Mouse (Mus musculus): ENCODE results near the gene Phf7. TPM values are rescaled to one million over a fixed set of nuclear protein-coding genes. Genes with fewer than 3 reads are reported as not detected.

The Phf7 gene
- polyA plus RNA-seq, 1 experiment from 2014 or later: 12.4 TPM

DNA sequence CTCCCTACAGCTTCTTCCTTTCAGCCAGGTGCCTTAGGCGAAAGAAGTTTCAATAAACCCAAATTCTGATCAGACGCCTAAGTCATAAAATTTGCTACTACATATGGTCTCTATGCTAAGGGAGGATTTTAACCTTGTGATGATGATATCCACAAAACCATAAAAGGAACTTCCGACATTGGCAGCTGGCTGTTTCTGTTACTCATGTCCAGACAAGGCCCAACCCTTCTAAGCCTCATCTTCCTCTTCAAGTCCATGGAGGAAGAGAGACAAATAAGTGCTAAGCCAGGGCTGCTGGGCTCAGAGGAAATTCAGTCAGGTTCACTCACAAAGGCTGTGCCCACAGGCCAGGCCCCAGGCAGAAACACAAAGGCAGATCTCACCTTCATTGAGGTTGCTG lies 61.8 kb downstream of the Phf7 start:
- Histone ChIP-seq H3K9ac (no peak overlapping the region), H3K4me1 (peaks cover 4% of the 10 kb centered on the region; the same call in 1 of the 2 replicates), H3K4me3 (no peak overlapping the region), H3K9me3 (no peaks in the 10 kb centered on the region), H3K36me3 (peaks cover 97% of the 10 kb centered on the region), H3K4me2 (replicated peaks) (no peak overlapping the region), H3K27ac (no peak overlapping the region), H3K27me3 (replicated peaks) (no peaks in the 10 kb centered on the region)
- no peak for ATAC-seq (ENCODE audit: low FRiP score, low read depth)
- 93% methylated on average over 3 of the region's 3 CpGs for WGBS

DNA sequence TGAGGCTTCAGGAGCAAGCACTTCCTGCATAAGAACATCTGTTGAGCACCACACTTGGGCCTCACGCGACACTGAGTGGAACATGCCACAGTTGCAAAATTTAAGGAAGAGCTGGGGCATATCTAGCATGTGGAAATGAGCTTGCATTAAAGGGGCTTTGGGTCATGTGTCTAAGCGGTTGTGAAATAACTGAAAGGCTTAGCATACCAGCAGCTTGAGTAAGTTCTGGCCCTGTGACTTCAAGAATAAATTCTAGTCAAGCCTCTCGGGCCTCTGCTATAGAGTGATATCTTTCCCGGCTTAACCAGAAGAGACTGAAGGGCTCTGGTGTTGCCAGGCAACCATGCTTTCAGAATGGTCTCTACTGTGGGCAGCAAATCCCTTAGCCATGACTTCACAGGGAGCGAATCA lies 62.3 kb downstream of the Phf7 start:
- Histone ChIP-seq H3K4me2 (replicated peaks) (no peak overlapping the region), H3K4me1 (peaks cover 4% of the 10 kb centered on the region; the same call in 1 of the 2 replicates), H3K9ac (no peak overlapping the region), H3K36me3 (peaks cover 99% of the 10 kb centered on the region), H3K27me3 (replicated peaks) (no peaks in the 10 kb centered on the region), H3K4me3 (no peak overlapping the region), H3K27ac (no peak overlapping the region), H3K9me3 (no peaks in the 10 kb centered on the region)
- no peak for ATAC-seq (ENCODE audit: low FRiP score, low read depth)
- WGBS: 65% methylated on average over 6 of the region's 6 CpGs

Other genes starting within 250 kb of the Phf7 start
- gene Glt8d1, start 249.9 kb downstream of the Phf7 start, polyA plus RNA-seq (2016; fragmentation: Nextera tagmentation; extraction: Ambion mirVana): 59.0 and 65.4 TPM in 2 replicates
- 299 and 309 TPM in 2 replicates for gene Spcs1, start 249.6 kb downstream of the Phf7 start, polyA plus RNA-seq (2016; fragmentation: Nextera tagmentation; extraction: Ambion mirVana)
- gene Pbrm1, start 232.2 kb downstream of the Phf7 start, polyA plus RNA-seq (2016; fragmentation: Nextera tagmentation; extraction: Ambion mirVana): 179 and 184 TPM in 2 replicates
- gene Gnl3, start 232.2 kb downstream of the Phf7 start, polyA plus RNA-seq (2016; fragmentation: Nextera tagmentation; extraction: Ambion mirVana): 68.0 and 79.4 TPM in 2 replicates
- 79.5 and 80.5 TPM in 2 replicates for gene Smim4, start 122.4 kb downstream of the Phf7 start, polyA plus RNA-seq (2016; fragmentation: Nextera tagmentation; extraction: Ambion mirVana)
- gene Nt5dc2, start 120.3 kb downstream of the Phf7 start, polyA plus RNA-seq (2016; fragmentation: Nextera tagmentation; extraction: Ambion mirVana): 437 and 462 TPM in 2 replicates
- 26.0 and 27.3 TPM in 2 replicates for gene Stab1, start 82.7 kb downstream of the Phf7 start, polyA plus RNA-seq (2016; fragmentation: Nextera tagmentation; extraction: Ambion mirVana)
- gene Tnnc1, start 43.0 kb downstream of the Phf7 start, polyA plus RNA-seq (2016; fragmentation: Nextera tagmentation; extraction: Ambion mirVana): 44.2 and 62.0 TPM in 2 replicates
- 419 and 436 TPM in 2 replicates for gene Nisch, start 34.4 kb downstream of the Phf7 start, polyA plus RNA-seq (2016; fragmentation: Nextera tagmentation; extraction: Ambion mirVana)
- 1.6 and 1.9 TPM in 2 replicates for gene Sema3g, start 33.5 kb downstream of the Phf7 start, polyA plus RNA-seq (2016; fragmentation: Nextera tagmentation; extraction: Ambion mirVana)
- 108 and 121 TPM in 2 replicates for gene Bap1, start 133 bp upstream of the Phf7 start, polyA plus RNA-seq (2016; fragmentation: Nextera tagmentation; extraction: Ambion mirVana)
- 4.7 and 5.1 TPM in 2 replicates for gene Dnah1, start 72.6 kb upstream of the Phf7 start, polyA plus RNA-seq (2016; fragmentation: Nextera tagmentation; extraction: Ambion mirVana)
- 57.9 and 60.7 TPM in 2 replicates for gene Capn7, start 85.3 kb upstream of the Phf7 start, polyA plus RNA-seq (2016; fragmentation: Nextera tagmentation; extraction: Ambion mirVana)
- gene Sh3bp5, start 184.8 kb upstream of the Phf7 start, polyA plus RNA-seq (2016; fragmentation: Nextera tagmentation; extraction: Ambion mirVana): 57.2 TPM in 2 replicates
- 16.7 and 20.5 TPM in 2 replicates for gene Eaf1, start 243.1 kb upstream of the Phf7 start, polyA plus RNA-seq (2016; fragmentation: Nextera tagmentation; extraction: Ambion mirVana)
- 71.3 and 72.2 TPM in 2 replicates for gene Mettl6, start 243.7 kb upstream of the Phf7 start, polyA plus RNA-seq (2016; fragmentation: Nextera tagmentation; extraction: Ambion mirVana)

Measured in neural tube, embryonic 12.5 days (tissue).